Mouse (Mus musculus) kidney, adult 2 months (tissue): Measurements from ENCODE around the gene Kri1. TPM values are rescaled to one million over a fixed set of nuclear protein-coding genes. Genes with fewer than 3 reads are reported as not detected.
A peak's percentile ranks its signal among the peaks of the same experiment; 100 is the strongest.

Experiments
- DNase-seq: peaks from one replicate; pipeline ENCODE4 v3.0.0; 2021
- H3K27ac ChIP-seq: fragments of 200-500 bp; 2 replicates; pipeline ENCODE4 v1.5.1; 2012; ENCODE audit warnings: low read depth, low read length, control low read depth, inconsistent platforms; ENCODE audit not compliant: insufficient read depth
- H3K27me3 ChIP-seq: fragments of 200-500 bp; replicated peaks from 2 replicates; pipeline ENCODE4 v1.6.1; 2012; ENCODE audit warnings: mild to moderate bottlenecking, moderate library complexity, low read length, inconsistent platforms; ENCODE audit not compliant: control insufficient read depth, insufficient read depth
- H3K36me3 ChIP-seq: fragments of 200-500 bp; 2 replicates; pipeline ENCODE4 v1.6.1; 2012; ENCODE audit warnings: mild to moderate bottlenecking, moderate library complexity, low read length, inconsistent platforms; ENCODE audit not compliant: control insufficient read depth, insufficient read depth
- H3K4me1 ChIP-seq: fragments of 200-500 bp; 2 replicates; pipeline ENCODE4 v1.6.1; 2011; ENCODE audit warnings: low read length; ENCODE audit not compliant: control insufficient read depth, insufficient read depth
- H3K4me3 ChIP-seq: fragments of 200-500 bp; 2 replicates; pipeline ENCODE4 v1.5.1; 2011; ENCODE audit warnings: mild to moderate bottlenecking, low read depth, low read length, control low read depth; ENCODE audit not compliant: insufficient read depth
- CTCF ChIP-seq: fragments of 200-500 bp; conservative IDR thresholded peaks from 2 replicates; pipeline ENCODE4 v1.5.1; 2011; ENCODE audit warnings: low read depth, mild to moderate bottlenecking, control low read depth, low read length, moderate library complexity, mixed read lengths; ENCODE audit not compliant: insufficient read depth, insufficient read length
- POLR2A ChIP-seq: fragments of 200-500 bp; IDR thresholded peaks from one replicate; pipeline ENCODE4 v1.6.1; 2011; ENCODE audit warnings: low read depth, low read length, control low read depth
- WGBS: fragments of 180-500 bp; shearing (Covaris S2); methylation state at CpG from one replicate; pipeline ENCODE4 v1.1.7; 2018; 5-methylcytosine and 5-hydroxymethylcytosine counted together
- polyA plus RNA-seq: library from polyadenylated mRNA; depleted of rRNA; stranded (reverse); fragments of >200 nt; gene quantifications from 2 replicates; pipeline ENCODE4 v1.2.3, GENCODE M21; 2012

Gene Kri1
- polyA plus RNA-seq, 1 experiment = 14.2 TPM

GRCm38 (mm10) chr9:21250509-21250908 lies 37.3 kb downstream of the Kri1 start:
- TF ChIP-seq CTCF = no peak
- TF ChIP-seq POLR2A = no peak
- WGBS = 68% methylated on average over 2 of the region's 2 CpGs
- peak; percentile 40 for DNase-seq
- no peaks in the 10 kb centered on the region for H3K4me1 ChIP-seq
- no peaks in the 10 kb centered on the region; the same call in 1 of the 2 replicates for H3K27me3 ChIP-seq
- no peak overlapping the region for H3K27ac ChIP-seq
- no peaks in the 10 kb centered on the region for H3K36me3 ChIP-seq
- H3K4me3 ChIP-seq = no peak overlapping the region

GRCm38 (mm10) chr9:21249629-21250508 lies 37.9 kb downstream of the Kri1 start:
- no peaks in the 10 kb centered on the region for H3K4me1 ChIP-seq
- H3K27me3 ChIP-seq = no peaks in the 10 kb centered on the region; the same call in 1 of the 2 replicates
- 46% methylated on average over 17 of the region's 17 CpGs for WGBS
- no peak for TF ChIP-seq CTCF
- no peak for TF ChIP-seq POLR2A
- H3K27ac ChIP-seq = no peak overlapping the region
- peak; percentile 28 for DNase-seq
- H3K36me3 ChIP-seq = no peaks in the 10 kb centered on the region
- no peak overlapping the region for H3K4me3 ChIP-seq

DNA sequence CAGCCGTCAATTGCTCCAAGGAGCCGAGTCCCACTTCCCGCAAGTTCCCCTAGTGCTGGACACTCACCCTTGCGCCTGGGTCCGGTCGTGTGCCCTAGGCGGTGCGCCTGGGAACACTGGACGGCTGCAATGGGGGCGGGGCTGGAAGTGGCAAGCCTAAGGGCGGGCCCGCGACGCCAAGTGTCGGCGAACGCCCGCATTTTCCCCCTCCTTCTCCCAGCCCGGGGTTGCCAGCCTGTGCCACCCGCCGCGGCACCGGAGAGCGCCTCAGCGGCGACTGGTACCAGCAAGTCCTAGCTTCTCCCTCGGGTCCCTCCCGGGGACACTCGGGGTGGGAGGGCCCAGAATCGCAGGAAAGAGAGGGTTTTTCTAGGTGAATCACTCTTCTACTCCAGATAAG lies 39.4 kb downstream of the Kri1 start, which contains the start of gene S1pr5:
TSS of gene S1pr5 (minus strand) at position 118 of the 400 bp plus-strand sequence.
- H3K27ac ChIP-seq = no peak within 1 kb of the TSS
- peaks cover 5% of the 10 kb centered on the region for H3K27me3 ChIP-seq

GRCm38 (mm10) chr9:21246342-21246741 lies 41.4 kb downstream of the Kri1 start:
- H3K27ac ChIP-seq = no peak overlapping the region
- no peak for TF ChIP-seq POLR2A
- TF ChIP-seq CTCF = no peak
- H3K4me1 ChIP-seq = no peaks in the 10 kb centered on the region; the same call in 1 of the 2 replicates
- WGBS = 100% methylated on average over 1 of the region's 1 CpGs
- H3K36me3 ChIP-seq = no peaks in the 10 kb centered on the region
- no peak overlapping the region for H3K4me3 ChIP-seq
- no peak for DNase-seq
- H3K27me3 ChIP-seq = peaks cover 5% of the 10 kb centered on the region

More for the DNA sequence above, 39.4 kb downstream of the Kri1 start, which contains the start of gene S1pr5:
- 3% methylated on average over 30 of the region's 30 CpGs for WGBS
- Histone ChIP-seq H3K4me3 (no peak within 1 kb of the TSS), H3K36me3 (no peaks in the 10 kb centered on the region), H3K4me1 (no peaks in the 10 kb centered on the region; the same call in 1 of the 2 replicates)
- TF ChIP-seq CTCF (no peak), POLR2A (no peak)
- peak; percentile 74 for DNase-seq

DNA sequence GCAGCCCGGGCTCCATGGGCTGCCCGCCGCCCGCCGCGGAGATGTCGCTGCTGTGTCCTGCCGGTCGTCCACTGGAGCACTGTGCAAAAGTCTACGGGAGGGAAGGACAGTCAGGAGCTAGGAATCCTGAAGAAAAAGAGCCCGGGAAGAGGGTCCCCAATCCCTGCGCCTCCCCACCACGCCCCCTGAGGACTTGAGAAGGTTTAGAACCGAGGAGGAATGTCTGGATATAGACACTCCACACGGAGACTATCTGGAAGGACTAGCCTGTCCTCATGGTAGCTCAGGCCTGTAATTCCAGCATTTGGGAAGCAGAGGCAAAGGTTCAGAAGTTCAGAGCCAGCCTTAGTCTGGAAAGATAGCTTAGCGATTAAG lies 42.7 kb downstream of the Kri1 start:
- Histone ChIP-seq H3K4me3 (no peak overlapping the region), H3K27me3 (peaks cover 5% of the 10 kb centered on the region), H3K27ac (no peak overlapping the region), H3K4me1 (no peaks in the 10 kb centered on the region; the same call in 1 of the 2 replicates), H3K36me3 (no peaks in the 10 kb centered on the region)
- DNase-seq = no peak
- 6% methylated on average over 16 of the region's 16 CpGs for WGBS
- no peak for TF ChIP-seq CTCF
- TF ChIP-seq POLR2A = no peak

DNA sequence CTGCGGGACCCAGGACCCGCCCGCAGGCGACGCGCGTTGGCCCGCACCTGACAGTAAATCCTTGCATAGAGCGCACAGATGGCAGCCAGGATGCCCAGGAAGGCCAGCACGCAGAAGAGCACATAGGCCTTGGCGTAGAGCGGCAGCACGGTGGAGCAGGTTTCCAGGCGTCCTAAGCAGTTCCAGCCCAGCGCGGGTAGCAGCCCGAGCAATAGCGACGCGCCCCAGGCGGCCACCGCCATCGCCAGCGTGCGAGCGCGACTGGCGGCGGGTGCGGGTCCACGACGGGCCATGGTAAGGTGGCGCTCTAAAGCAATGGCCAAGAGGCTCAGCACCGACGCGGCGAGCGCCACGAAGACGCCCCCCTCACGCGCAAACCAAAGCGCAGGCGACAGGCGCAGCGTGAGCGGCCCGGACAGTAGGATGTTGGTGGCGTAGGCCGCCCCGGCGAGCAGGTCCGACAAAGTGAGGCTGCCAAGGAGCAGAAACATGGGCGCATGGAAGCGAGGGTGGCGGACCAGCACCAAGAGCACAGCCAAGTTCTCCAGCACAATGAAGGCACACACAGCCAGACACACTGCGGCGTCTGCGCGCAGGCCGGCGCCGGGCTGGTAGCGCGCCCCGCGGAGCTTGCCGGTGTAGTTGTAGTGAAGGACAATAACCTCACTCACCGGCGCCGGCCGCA lies 43.2 kb downstream of the Kri1 start:
- TF ChIP-seq POLR2A (no peak), CTCF (no peak)
- peaks cover under 1% of the 10 kb centered on the region; the same call in 1 of the 2 replicates for H3K4me1 ChIP-seq
- peaks cover 5% of the 10 kb centered on the region for H3K27me3 ChIP-seq
- H3K4me3 ChIP-seq = peak overlapping the region; percentile 39; the same call in 1 of the 2 replicates
- H3K36me3 ChIP-seq = no peaks in the 10 kb centered on the region
- DNase-seq = peak; percentile 27
- under 1% methylated on average over 72 of the region's 72 CpGs for WGBS
- H3K27ac ChIP-seq = no peak overlapping the region
